Mouse (Mus musculus): ENCODE measurements around the gene Olfr1025-ps1.

The Olfr1025-ps1 gene

GRCm38 (mm10) chr2:85914893-85915292 lies at the start of gene Olfr1025-ps1:
Gene Olfr1025-ps1 (plus strand): TSS chr2:85915193.
- DNase-seq (ENCODE audit: low spot score), result no peak

- no peak for DNase-seq (ENCODE audit: low spot score)
These were observed 46.7 kb upstream of the Olfr1025-ps1 start, which contains the start of gene Olfr1022 for GRCm38 (mm10) chr2:85868294-85868693. Gene Olfr1022 (plus strand): TSS chr2:85868594.

- DNase-seq (ENCODE audit: low spot score), result no peak
These were observed 29.7 kb upstream of the Olfr1025-ps1 start, which contains the start of gene Olfr1023 for GRCm38 (mm10) chr2:85885340-85885739. Gene Olfr1023 (plus strand): TSS chr2:85885640.

GRCm38 (mm10) chr2:85904952-85905351 lies 10.0 kb upstream of the Olfr1025-ps1 start, which contains the start of gene Olfr1024:
Gene Olfr1024 (minus strand): TSS chr2:85905052.
- no peak for DNase-seq (ENCODE audit: low spot score)

GRCm38 (mm10) chr2:85913197-85913596 lies 1.8 kb upstream of the Olfr1025-ps1 start:
- DNase-seq (ENCODE audit: low spot score), result no peak

GRCm38 (mm10) chr2:85921258-85921657 lies 6.3 kb downstream of the Olfr1025-ps1 start, which contains the start of gene Olfr1026:
Gene Olfr1026 (plus strand): TSS chr2:85921558.
- DNase-seq (ENCODE audit: low spot score), result no peak

GRCm38 (mm10) chr2:85950137-85950536 lies 35.1 kb downstream of the Olfr1025-ps1 start, which contains the start of gene Olfr1028:
Gene Olfr1028 (plus strand): TSS chr2:85950437.
- DNase-seq (ENCODE audit: low spot score), result no peak

All from layer of hippocampus, adult 9-10 months (tissue).